Comparison of ENCODE assay signal across 8 mouse cellular contexts in genomic region chr12:59130651-59131577, GRCm38 (mm10). TPM values are rescaled to one million over a fixed set of nuclear protein-coding genes. Genes with fewer than 3 reads are reported as not detected.
A peak's percentile ranks its signal among the peaks of the same experiment; 100 is the strongest.
DNase-seq lines count a peak whose midpoint lies in the region; ATAC-seq and TF ChIP-seq lines count a peak whose summit lies in the region.

No protein-coding gene starts in this region.

- H3K9ac ChIP-seq in CH12.LX (ENCODE audit: insufficient read depth, low read depth): peak overlapping the region; percentile 99
- peak overlapping the region; percentile 88 for H3K9ac ChIP-seq in forebrain, embryonic 12.5 days
- peak overlapping the region; percentile 88 for H3K9ac ChIP-seq in liver, postnatal 0 days (replicated peaks)
- peak overlapping the region; percentile 88 for H3K9ac ChIP-seq in neural tube, embryonic 14.5 days (replicated peaks; ENCODE audit: low read depth, low read length)

- peak; percentile 79 for DNase-seq in CH12.LX (ENCODE audit: extremely low read depth)
- DNase-seq in c-Kit-positive CD71-positive TER-119-negative erythroid progenitor cells, embryonic 14.5 days (ENCODE audit: low read depth): peak; percentile 68
- DNase-seq in heart, postnatal 10 days: peak; percentile 95 to 97
- peak; percentile 56 for DNase-seq in large intestine, adult 2 months (ENCODE audit: low read depth, low spot score)
- peak; percentile 95 for DNase-seq in liver, postnatal 0 days
- peak; percentile 94 for DNase-seq in testis, postnatal 10 days (ENCODE audit: low spot score)

- in situ Hi-C loops in CH12.LX (cut with MboI; ENCODE audit: low pct_ligation_motif_present, low pct_unique_long_range_greater_than_20kb, low sequenced_read_pairs): no loop called here

- TF ChIP-seq EP300 in CH12.LX (IDR thresholded peaks at IDR 0.05; ENCODE audit: low read length): 0 out of 2 replicates have a peak, but pooled peaks have one; percentile 11
- peak; percentile 23; the same call in 1 of the 2 replicates for TF ChIP-seq EP300 in liver, postnatal 0 days (IDR thresholded peaks at IDR 0.05; ENCODE audit: low read depth)

- intact Hi-C loops in heart, postnatal 10 days (cut with DNase I): loop anchor here (2.0 kb wide), 3 partner anchors 64 to 118 kb away; partner anchors contain the start of genes Fbxo33, Gemin2, Pnn and Sec23a

- H3K27me3 ChIP-seq in CH12.LX (replicated peaks): no peaks in the 10 kb centered on the region
- no peaks in the 10 kb centered on the region for H3K27me3 ChIP-seq in forebrain, embryonic 12.5 days
- no peaks in the 10 kb centered on the region for H3K27me3 ChIP-seq in liver, postnatal 0 days (ENCODE audit: insufficient read depth, low read length)
- no peaks in the 10 kb centered on the region for H3K27me3 ChIP-seq in neural tube, embryonic 14.5 days (ENCODE audit: control insufficient read depth, insufficient read depth, low read length)

- H3K4me1 ChIP-seq in CH12.LX (ENCODE audit: control insufficient read depth in 1 of 2, insufficient read depth in 2 of 2): peaks cover 6 to 36% of the 10 kb centered on the region in 2 experiments; a peak in 3 of 4 replicates
- H3K4me1 ChIP-seq in forebrain, embryonic 12.5 days: peaks cover 26% of the 10 kb centered on the region
- peaks cover 25% of the 10 kb centered on the region for H3K4me1 ChIP-seq in liver, postnatal 0 days (ENCODE audit: insufficient read depth)
- H3K4me1 ChIP-seq in neural tube, embryonic 14.5 days (ENCODE audit: control insufficient read depth, insufficient read depth, low read length): peaks cover 15% of the 10 kb centered on the region

- TF ChIP-seq CTCF in CH12.LX (conservative IDR thresholded peaks at IDR 0.05 in 1 of 2, IDR thresholded peaks at IDR 0.05 in 1 of 2; ENCODE audit: low read depth in 2 of 2, low read length in 2 of 2): peak in 1 of 2 experiments; percentile 28; a peak in 2 of 4 replicates
- TF ChIP-seq CTCF in liver, postnatal 0 days (IDR thresholded peaks at IDR 0.05; ENCODE audit: low read depth): peak; percentile 55

- peak overlapping the region; percentile 83 to 91 (median 90) for H3K4me3 ChIP-seq in CH12.LX (replicated peaks in 1 of 3; ENCODE audit: low read depth in 2 of 3, low read length in 2 of 3, poor library complexity in 1 of 3)
- H3K4me3 ChIP-seq in forebrain, embryonic 12.5 days (replicated peaks): peak overlapping the region; percentile 80
- peak overlapping the region; percentile 80 for H3K4me3 ChIP-seq in liver, postnatal 0 days (ENCODE audit: low read depth, low read length)
- H3K4me3 ChIP-seq in neural tube, embryonic 14.5 days (ENCODE audit: low read depth, low read length): peak overlapping the region; percentile 66

- dilution Hi-C loops in CH12.LX (cut with MboI; ENCODE audit: extremely low pct_ligation_motif_present, extremely low pct_unique_long_range_greater_than_20kb, low sequenced_read_pairs): no loop called here

- peak; percentile 98 for ATAC-seq in forebrain, embryonic 12.5 days (ENCODE audit: low FRiP score)
- ATAC-seq in liver, postnatal 0 days: peak; percentile 91
- peak; percentile 98 for ATAC-seq in neural tube, embryonic 14.5 days (ENCODE audit: low read depth)

- peak; percentile 10 for TF ChIP-seq RAD21 in CH12.LX (IDR thresholded peaks at IDR 0.05; ENCODE audit: low read depth, low read length)

- H3K36me3 ChIP-seq in CH12.LX (replicated peaks in 1 of 2; ENCODE audit: control insufficient read depth in 1 of 2, insufficient read depth in 1 of 2, low read length in 1 of 2): peaks cover 0 to 13% of the 10 kb centered on the region in 2 experiments
- no peaks in the 10 kb centered on the region for H3K36me3 ChIP-seq in forebrain, embryonic 12.5 days (replicated peaks)
- H3K36me3 ChIP-seq in liver, postnatal 0 days (replicated peaks; ENCODE audit: insufficient read depth, low read length): peaks cover under 1% of the 10 kb centered on the region; the same call in 1 of the 2 replicates
- no peaks in the 10 kb centered on the region for H3K36me3 ChIP-seq in neural tube, embryonic 14.5 days (ENCODE audit: control insufficient read depth, insufficient read depth, low read length)

- WGBS in forebrain, embryonic 12.5 days: under 1% methylated on average over 91 of the region's 100 CpGs
- WGBS in large intestine, adult 2 months: under 1% methylated on average over 99 of the region's 100 CpGs
- WGBS in liver, postnatal 0 days (ENCODE audit: insufficient replicate concordance): under 1% methylated on average over 78 of the region's 100 CpGs
- WGBS in neural tube, embryonic 14.5 days: under 1% methylated on average over 94 of the region's 100 CpGs

- peak; percentile 95 for TF ChIP-seq POLR2A in CH12.LX (IDR thresholded peaks at IDR 0.05; ENCODE audit: low read depth, low read length)

- H3K79me2 ChIP-seq in CH12.LX (replicated peaks; ENCODE audit: control insufficient read depth, extremely low read depth, insufficient read depth, poor library complexity, severe bottlenecking): peaks cover 45% of the 10 kb centered on the region

- peak overlapping the region; percentile 93 for H3K27ac ChIP-seq in CH12.LX (ENCODE audit: insufficient read depth, low read depth)
- peak overlapping the region; percentile 96 for H3K27ac ChIP-seq in forebrain, embryonic 12.5 days
- H3K27ac ChIP-seq in liver, postnatal 0 days (ENCODE audit: low read depth): peak overlapping the region; percentile 99
- H3K27ac ChIP-seq in neural tube, embryonic 14.5 days (ENCODE audit: low read depth, low read length): peak overlapping the region; percentile 89

- peak overlapping the region; percentile 64 for H3K4me2 ChIP-seq in CH12.LX (ENCODE audit: insufficient read depth, low read depth, poor library complexity, severe bottlenecking)
- peak overlapping the region; percentile 67 for H3K4me2 ChIP-seq in forebrain, embryonic 12.5 days
- peak overlapping the region; percentile 96 for H3K4me2 ChIP-seq in liver, postnatal 0 days (ENCODE audit: low read depth, low read length)
- peak overlapping the region; percentile 76 for H3K4me2 ChIP-seq in neural tube, embryonic 14.5 days (ENCODE audit: low read depth, low read length)

- no peaks in the 10 kb centered on the region for H3K9me3 ChIP-seq in CH12.LX (replicated peaks; ENCODE audit: low read length)
- H3K9me3 ChIP-seq in forebrain, embryonic 12.5 days: no peaks in the 10 kb centered on the region
- no peaks in the 10 kb centered on the region for H3K9me3 ChIP-seq in liver, postnatal 0 days (ENCODE audit: low read length)
- H3K9me3 ChIP-seq in neural tube, embryonic 14.5 days (ENCODE audit: control insufficient read depth, low read length): no peaks in the 10 kb centered on the region

TF ChIP-seq in CH12.LX, 34 proteins besides CTCF, POLR2A, EP300 and RAD21 (continues in another document):
- TF ChIP-seq MEF2A (IDR thresholded peaks at IDR 0.05; ENCODE audit: borderline replicate concordance, low read depth, low read length) (peak; percentile 88), SMC3 (IDR thresholded peaks at IDR 0.05; ENCODE audit: low read depth, low read length) (no peak), NELFE (IDR thresholded peaks at IDR 0.05; ENCODE audit: low read depth, low read length) (peak; percentile 90), ZC3H11A (IDR thresholded peaks at IDR 0.05; ENCODE audit: low read depth, low read length) (no peak), MXI1 (IDR thresholded peaks at IDR 0.05; ENCODE audit: low read depth, low read length) (peak; percentile 69; the same call in 1 of the 2 replicates), HCFC1 (IDR thresholded peaks at IDR 0.05; ENCODE audit: low read depth, low read length) (peak; percentile 62), RCOR1 (conservative IDR thresholded peaks at IDR 0.05; ENCODE audit: low read depth, low read length) (0 out of 2 replicates have a peak, but pooled peaks have one; percentile 31), ZMIZ1 (IDR thresholded peaks at IDR 0.05; ENCODE audit: low read depth, low read length) (peak; percentile 96), JUN (IDR thresholded peaks at IDR 0.05; ENCODE audit: insufficient read depth, low read depth, low read length) (no peak), SIN3A (IDR thresholded peaks at IDR 0.05; ENCODE audit: low read length) (peak; percentile 87), IRF4 (IDR thresholded peaks at IDR 0.05; ENCODE audit: low read depth, low read length) (peak; percentile 48; the same call in 1 of the 2 replicates), JUND (conservative IDR thresholded peaks at IDR 0.05; ENCODE audit: low read depth, low read length) (no peak), MYC (IDR thresholded peaks at IDR 0.05; ENCODE audit: low read depth, low read length) (peak; percentile 78; the same call in 1 of the 2 replicates), CHD1 (IDR thresholded peaks at IDR 0.05; ENCODE audit: low read depth, low read length) (peak; percentile 99; the same call in 1 of the 2 replicates), POLR2AphosphoS2 (IDR thresholded peaks at IDR 0.05; ENCODE audit: low read depth, low read length) (peak; percentile 84), NRF1 (IDR thresholded peaks at IDR 0.05; ENCODE audit: low read depth, low read length) (peak; percentile 55), ZNF384 (IDR thresholded peaks at IDR 0.05; ENCODE audit: low read depth, low read length) (no peak), MAZ (IDR thresholded peaks at IDR 0.05; ENCODE audit: low read depth, low read length) (no peak), USF2 (conservative IDR thresholded peaks at IDR 0.05; ENCODE audit: low read depth, low read length) (no peak), MAFK (IDR thresholded peaks at IDR 0.05; ENCODE audit: insufficient replicate concordance, low read length) (no peak), ZKSCAN1 (IDR thresholded peaks at IDR 0.05; ENCODE audit: borderline replicate concordance, low read depth, low read length) (no peak; the same call in 1 of the 2 replicates), USF1 (IDR thresholded peaks at IDR 0.05; ENCODE audit: low read depth, low read length) (no peak), GABPA (IDR thresholded peaks at IDR 0.05; ENCODE audit: insufficient replicate concordance, low read depth, low read length) (no peak), CHD2 (IDR thresholded peaks at IDR 0.05; ENCODE audit: low read length) (no peak), KAT2A (IDR thresholded peaks at IDR 0.05; ENCODE audit: insufficient replicate concordance, low read length) (no peak; the same call in 1 of the 2 replicates), ELF1 (IDR thresholded peaks at IDR 0.05; ENCODE audit: low read depth, low read length) (peak; percentile 55)

RNA-seq across cellular contexts. Expression of gene Mia2, which starts 35.3 kb away (rescaled TPM):
- total RNA-seq in CH12.LX (2012; rRNA removed) (61.2 and 68.1 TPM in 2 replicates), CH12.LX (2014; rRNA removed) (99.2 and 107 TPM in 2 replicates)
- polyA plus RNA-seq in CH12.LX (2012; ENCODE audit: insufficient read length, low read depth): 162 and 176 TPM in 2 replicates
- polyA plus RNA-seq in forebrain, embryonic 12.5 days (2016; fragmentation: Nextera tagmentation; extraction: Ambion mirVana): 49.1 and 52.2 TPM in 2 replicates
- 10 to 100 TPM; 62.8 to 65.1 TPM for total RNA-seq in heart, postnatal 10 days (2021)
- 39.1 and 51.3 TPM in 2 replicates for polyA plus RNA-seq in large intestine, adult 2 months (2012; rRNA removed)
- 74.3 and 75.2 TPM in 2 replicates for polyA plus RNA-seq in liver, postnatal 0 days (2015; fragmentation: Nextera tagmentation; extraction: Ambion mirVana)
- 38.9 and 41.4 TPM in 2 replicates for polyA plus RNA-seq in neural tube, embryonic 14.5 days (2014; fragmentation: Nextera tagmentation; extraction: Ambion mirVana)

Comparison
In these comparisons a context has a peak if more than half of its experiments do, and no peak if none do; other contexts are left out.
1. Peak in every context shown above with its lines: DNase-seq, ATAC-seq, H3K4me3 ChIP-seq and H3K27ac ChIP-seq.